Mouse (Mus musculus) CH12.LX (cell line): Measurements from ENCODE around the gene Rptor. TPM values are rescaled to one million over a fixed set of nuclear protein-coding genes. Genes with fewer than 3 reads are reported as not detected.

Experiments used
- DNase-seq: peaks from one replicate; pipeline ENCODE4 v3.0.0-alpha.2; 2013; ENCODE audit errors: extremely low read depth
- H3K27ac ChIP-seq: 2 replicates; pipeline ENCODE4 v1.5.1; 2012; ENCODE audit warnings: low read depth, mild to moderate bottlenecking, control low read depth, moderate library complexity; ENCODE audit not compliant: insufficient read depth
- H3K27me3 ChIP-seq: replicated peaks from 2 replicates; pipeline ENCODE3; 2012; ENCODE audit warnings: inconsistent platforms
- H3K36me3 ChIP-seq, 2 experiments: replicated peaks in 1 of 2; 2 replicates each; pipeline versions ENCODE3 to v1.6.1; 2012; ENCODE audit warnings: inconsistent platforms in 1 of 2, low read length in 1 of 2, mild to moderate bottlenecking in 1 of 2, mixed read lengths in 1 of 2, moderate library complexity in 1 of 2; ENCODE audit not compliant: control insufficient read depth in 1 of 2, insufficient read depth in 1 of 2
- H3K4me1 ChIP-seq, 2 experiments: 2 replicates each; pipeline ENCODE4 v1.6.1; 2012; ENCODE audit warnings: inconsistent platforms in 1 of 2, moderate library complexity in 1 of 2; ENCODE audit not compliant: insufficient read depth in 2 of 2, control insufficient read depth in 1 of 2
- H3K4me2 ChIP-seq: 2 replicates; pipeline ENCODE4 v1.6.1; 2012; ENCODE audit warnings: low read depth, mild to moderate bottlenecking, control low read depth; ENCODE audit not compliant: poor library complexity, insufficient read depth, severe bottlenecking
- H3K4me3 ChIP-seq, 3 experiments: fragments of 150-350 bp in 1 of 3; sonication (generic) in 1 of 3; replicated peaks in 1 of 3; 2 replicates each; pipeline versions ENCODE3 to v1.5.1; 2011 to 2012; ENCODE audit warnings: low read depth in 2 of 3, low read length in 2 of 3, mild to moderate bottlenecking in 2 of 3, moderate library complexity in 2 of 3, control low read depth in 1 of 3, improper control_type of control experiment in 1 of 3, inconsistent platforms in 1 of 3, mixed read lengths in 1 of 3; ENCODE audit not compliant: poor library complexity in 1 of 3
- H3K79me2 ChIP-seq: replicated peaks from 2 replicates; pipeline ENCODE4 v1.6.1; 2012; ENCODE audit warnings: mild to moderate bottlenecking, moderate library complexity; ENCODE audit not compliant: control insufficient read depth, poor library complexity, insufficient read depth, severe bottlenecking; ENCODE audit errors: extremely low read depth
- H3K9ac ChIP-seq: 2 replicates; pipeline ENCODE4 v1.6.1; 2012; ENCODE audit warnings: low read depth, mild to moderate bottlenecking, control low read depth, moderate library complexity; ENCODE audit not compliant: insufficient read depth
- H3K9me3 ChIP-seq: replicated peaks from 2 replicates; pipeline ENCODE3; 2012; ENCODE audit warnings: low read length, inconsistent platforms, mixed read lengths
- BHLHE40 ChIP-seq: IDR thresholded peaks from 2 replicates; pipeline ENCODE4 v1.6.1; 2011; ENCODE audit warnings: mild to moderate bottlenecking, low read depth, low read length, improper control_type of control experiment
- CHD1 ChIP-seq: IDR thresholded peaks from 2 replicates; pipeline ENCODE4 v1.6.1; 2012; ENCODE audit warnings: low read depth, low read length, improper control_type of control experiment, inconsistent platforms
- E2F4 ChIP-seq: IDR thresholded peaks from 2 replicates; pipeline ENCODE4 v1.6.1; 2011; ENCODE audit warnings: low read depth, low read length, improper control_type of control experiment; ENCODE audit not compliant: insufficient replicate concordance
- ELF1 ChIP-seq: IDR thresholded peaks from 2 replicates; pipeline ENCODE4 v1.6.1; 2014; ENCODE audit warnings: low read depth, mild to moderate bottlenecking, inconsistent platforms, low read length, improper control_type of control experiment
- GABPA ChIP-seq: IDR thresholded peaks from 2 replicates; pipeline ENCODE4 v1.6.1; 2012; ENCODE audit warnings: low read depth, low read length, improper control_type of control experiment, inconsistent platforms; ENCODE audit not compliant: insufficient replicate concordance
- IRF4 ChIP-seq: IDR thresholded peaks from 2 replicates; pipeline ENCODE4 v1.6.1; 2014; ENCODE audit warnings: low read depth, mild to moderate bottlenecking, inconsistent platforms, low read length, improper control_type of control experiment
- MAZ ChIP-seq: IDR thresholded peaks from 2 replicates; pipeline ENCODE4 v1.6.1; 2012; ENCODE audit warnings: low read depth, mild to moderate bottlenecking, inconsistent platforms, low read length, improper control_type of control experiment, moderate library complexity
- MEF2A ChIP-seq: IDR thresholded peaks from 2 replicates; pipeline ENCODE4 v1.6.1; 2014; ENCODE audit warnings: low read depth, mild to moderate bottlenecking, inconsistent platforms, low read length, improper control_type of control experiment, borderline replicate concordance
- MXI1 ChIP-seq: IDR thresholded peaks from 2 replicates; pipeline ENCODE4 v1.6.1; 2011; ENCODE audit warnings: mild to moderate bottlenecking, low read depth, low read length, improper control_type of control experiment
- NELFE ChIP-seq: IDR thresholded peaks from 2 replicates; pipeline ENCODE4 v1.6.1; 2011; ENCODE audit warnings: low read depth, low read length, improper control_type of control experiment
- RCOR1 ChIP-seq: conservative IDR thresholded peaks from 2 replicates; pipeline ENCODE4 v1.6.1; 2012; ENCODE audit warnings: low read depth, mild to moderate bottlenecking, inconsistent platforms, low read length, improper control_type of control experiment
- USF1 ChIP-seq: IDR thresholded peaks from 2 replicates; pipeline ENCODE4 v1.6.1; 2014; ENCODE audit warnings: low read depth, mild to moderate bottlenecking, inconsistent platforms, low read length, improper control_type of control experiment
- USF2 ChIP-seq: conservative IDR thresholded peaks from 2 replicates; pipeline ENCODE4 v1.6.1; 2011; ENCODE audit warnings: low read depth, low read length, improper control_type of control experiment
- dilution Hi-C: fragments of 300-500 bp; cut with MboI; formaldehyde crosslinking; loops from 2 replicates; pipeline ENCODE4 v1.14.3; 2020; ENCODE audit warnings: low sequenced_read_pairs; ENCODE audit not compliant: extremely low pct_unique_long_range_greater_than_20kb, extremely low pct_ligation_motif_present
- in situ Hi-C: fragments of 300-500 bp; cut with MboI; formaldehyde crosslinking; loops from 3 replicates; pipeline ENCODE4 v1.14.3; 2019; ENCODE audit warnings: low sequenced_read_pairs, low pct_ligation_motif_present, low pct_unique_long_range_greater_than_20kb, mixed read lengths
- polyA plus RNA-seq: library from polyadenylated mRNA; unstranded; fragments of >175 nt; gene quantifications from 2 replicates; pipeline ENCODE4 v1.2.1, GENCODE M21; 2012; ENCODE audit warnings: low read depth; ENCODE audit not compliant: insufficient read length
- total RNA-seq, 2 experiments: library from RNA; depleted of rRNA; stranded (reverse); fragments of 300-350 nt in 1 of 2; fragments of >200 nt in 1 of 2; gene quantifications; 2 replicates each; pipeline ENCODE4 v1.2.3; 2012 to 2014

The Rptor gene
- total and polyA plus RNA-seq, 3 experiments = 10.3 to 33.1 (median 26.7) TPM

DNA sequence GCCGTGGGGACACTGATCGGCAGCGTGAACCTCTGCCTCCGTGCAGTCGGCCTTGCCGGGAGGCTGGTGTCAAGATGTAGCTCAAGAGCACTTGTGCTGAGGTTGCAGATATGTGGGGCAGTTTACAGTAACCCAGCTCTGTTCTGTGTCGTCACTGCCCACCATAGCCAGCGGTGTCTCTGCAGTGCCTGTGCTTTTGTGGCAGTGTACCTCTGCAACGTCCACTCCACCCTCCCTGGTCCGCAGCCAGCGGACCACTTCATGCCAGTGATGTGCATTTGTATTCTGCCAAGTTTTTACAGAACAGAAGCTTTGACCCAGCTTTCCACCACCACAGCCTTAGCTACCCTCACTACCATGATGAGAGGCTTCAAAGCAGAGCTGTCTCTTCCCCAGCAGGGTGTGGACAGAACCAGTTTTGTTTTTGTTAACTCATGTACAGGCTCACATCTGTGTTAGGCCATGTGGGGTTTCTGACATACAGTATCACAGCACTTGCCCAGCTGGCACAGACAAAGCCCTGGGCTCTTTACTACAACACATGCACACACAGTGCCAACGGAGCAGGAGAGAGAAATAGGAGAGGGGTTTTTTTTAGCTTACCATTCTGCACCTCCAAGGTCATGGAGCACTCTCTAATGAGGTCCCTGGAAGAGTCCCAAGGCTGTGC, 182.1 kb downstream of the Rptor start:
- peaks cover 25 to 90% of the 10 kb centered on the region in 2 experiments for H3K36me3 ChIP-seq
- no peaks in the 10 kb centered on the region for H3K9me3 ChIP-seq
- dilution Hi-C loops (no loop called here), in situ Hi-C loops (no loop called here)
- TF ChIP-seq GABPA (no peak), MXI1 (no peak), ELF1 (no peak), MEF2A (no peak), NELFE (no peak), CHD1 (no peak)
- no peaks in the 10 kb centered on the region for H3K27me3 ChIP-seq
- H3K4me2 ChIP-seq = no peak overlapping the region
- DNase-seq = no peak
- H3K79me2 ChIP-seq = no peaks in the 10 kb centered on the region
- peaks cover 7 to 37% of the 10 kb centered on the region in 2 experiments for H3K4me1 ChIP-seq
- no peak overlapping the region for H3K4me3 ChIP-seq
- no peak overlapping the region for H3K9ac ChIP-seq
- no peak overlapping the region for H3K27ac ChIP-seq

DNA sequence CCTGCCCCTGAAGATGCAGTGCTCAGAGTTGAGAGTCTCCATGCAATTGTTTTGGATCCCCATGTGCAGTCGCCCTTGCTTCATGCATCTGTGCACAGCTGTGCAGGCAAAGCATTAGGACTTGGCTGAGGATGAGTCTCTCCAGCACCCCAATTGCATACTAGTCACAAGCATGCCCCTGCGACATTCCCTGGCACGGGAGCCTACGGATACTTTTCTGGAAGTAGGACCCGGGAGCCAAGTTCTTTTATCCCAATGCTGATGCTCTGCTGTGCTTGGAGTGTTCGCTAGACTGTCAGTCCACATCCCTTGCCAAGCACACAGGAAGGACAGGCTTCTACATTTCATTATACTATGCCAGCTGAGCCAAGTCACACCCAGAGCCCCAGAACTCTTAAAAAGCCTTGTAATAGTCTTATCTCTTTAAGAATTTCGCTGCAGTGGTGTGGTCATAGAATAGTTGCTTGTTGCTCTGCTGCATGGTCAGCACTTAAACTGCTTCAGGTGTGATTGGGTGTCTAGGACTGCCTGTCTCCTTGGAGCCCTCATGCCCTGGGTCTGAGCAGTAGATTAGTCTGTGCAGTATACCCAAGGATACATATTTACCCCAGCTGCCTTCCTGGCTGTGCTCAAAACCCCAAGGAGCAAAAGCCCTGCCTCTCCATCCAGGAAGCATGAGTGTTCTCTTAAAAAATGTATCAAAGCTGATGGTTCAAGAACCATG, 183.1 kb downstream of the Rptor start:
- H3K4me2 ChIP-seq = no peak overlapping the region
- H3K4me1 ChIP-seq = peaks cover 3 to 27% of the 10 kb centered on the region in 2 experiments
- TF ChIP-seq E2F4 (no peak), MAZ (no peak)
- no peaks in the 10 kb centered on the region for H3K27me3 ChIP-seq
- H3K27ac ChIP-seq = no peak overlapping the region
- in situ Hi-C loops (no loop called here), dilution Hi-C loops (no loop called here)
- H3K79me2 ChIP-seq = no peaks in the 10 kb centered on the region
- no peaks in the 10 kb centered on the region for H3K9me3 ChIP-seq
- peaks cover 22 to 88% of the 10 kb centered on the region in 2 experiments for H3K36me3 ChIP-seq
- H3K4me3 ChIP-seq = no peak overlapping the region
- no peak for DNase-seq
- no peak overlapping the region for H3K9ac ChIP-seq

GRCm38 (mm10) chr11:119786385-119786880, 183.7 kb downstream of the Rptor start:
- dilution Hi-C loops = no loop called here
- no peaks in the 10 kb centered on the region for H3K27me3 ChIP-seq
- H3K9me3 ChIP-seq = no peaks in the 10 kb centered on the region
- no peak overlapping the region for H3K4me3 ChIP-seq
- H3K9ac ChIP-seq = no peak overlapping the region
- H3K79me2 ChIP-seq = no peaks in the 10 kb centered on the region
- H3K27ac ChIP-seq = no peak overlapping the region
- TF ChIP-seq USF1 (peak; percentile 76), RCOR1 (no peak), BHLHE40 (peak; percentile 38; the same call in 1 of the 2 replicates), USF2 (peak; percentile 75), IRF4 (no peak)
- TF ChIP-seq, all 38 proteins: peak for 3
- Histone ChIP-seq H3K36me3 (peaks cover 17 to 83% of the 10 kb centered on the region in 2 experiments), H3K4me1 (peaks cover 3 to 23% of the 10 kb centered on the region in 2 experiments), H3K4me2 (no peak overlapping the region)
- DNase-seq = peak; percentile 42
- in situ Hi-C loops = no loop called here
